Mouse (Mus musculus) liver, embryonic 11.5 days (tissue): ENCODE measurements around the gene Trap1. TPM values are rescaled to one million over a fixed set of nuclear protein-coding genes. Genes with fewer than 3 reads are reported as not detected.

ENCODE experiments used
- ATAC-seq: fragments of 200-750 bp; cut with Nextera tagmentation; replicated peaks from 2 replicates; pipeline ENCODE4 v1.8.0; 2017; ENCODE audit warnings: moderate number of reproducible peaks, mild to moderate bottlenecking, moderate TSS enrichment, moderate library complexity; ENCODE audit not compliant: low FRiP score
- DNase-seq: peaks from one replicate; pipeline ENCODE4 v3.0.0-alpha.2; 2017; ENCODE audit warnings: low spot score
- H3K27ac ChIP-seq: fragments of 300-500 bp; sonication (generic); 2 replicates; pipeline ENCODE4 v1.5.1; 2014; ENCODE audit warnings: mild to moderate bottlenecking, low read depth, low read length, control low read depth
- H3K27me3 ChIP-seq: fragments of 300-500 bp; sonication (generic); replicated peaks from 2 replicates; pipeline ENCODE4 v1.6.1; 2014; ENCODE audit warnings: low read length, mixed read lengths; ENCODE audit not compliant: control insufficient read depth, insufficient read depth
- H3K36me3 ChIP-seq: fragments of 300-500 bp; sonication (generic); 2 replicates; pipeline ENCODE4 v1.6.1; 2014; ENCODE audit warnings: mild to moderate bottlenecking, low read length, moderate library complexity, mixed read lengths; ENCODE audit not compliant: control insufficient read depth, insufficient read depth
- H3K4me1 ChIP-seq: fragments of 300-500 bp; sonication (generic); replicated peaks from 2 replicates; pipeline ENCODE4 v1.6.1; 2014; ENCODE audit warnings: low read length, mixed read lengths; ENCODE audit not compliant: control insufficient read depth, insufficient read depth
- H3K4me2 ChIP-seq: fragments of 300-500 bp; sonication (generic); 2 replicates; pipeline ENCODE4 v1.6.1; 2014; ENCODE audit warnings: mild to moderate bottlenecking, control low read depth, moderate library complexity
- H3K4me3 ChIP-seq: fragments of 300-500 bp; sonication (generic); 2 replicates; pipeline ENCODE4 v1.5.1; 2014; ENCODE audit warnings: low read depth, low read length, control low read depth
- H3K9ac ChIP-seq: fragments of 300-500 bp; sonication (generic); 2 replicates; pipeline ENCODE4 v1.6.1; 2014; ENCODE audit warnings: low read depth, low read length, control low read depth
- H3K9me3 ChIP-seq: fragments of 300-500 bp; sonication (generic); 2 replicates; pipeline ENCODE4 v1.6.1; 2016; ENCODE audit warnings: low read length, inconsistent platforms, mixed read lengths; ENCODE audit not compliant: control insufficient read depth
- WGBS: fragments of 180-500 bp; shearing (Covaris S2); extraction: QIAGEN DNeasy Blood & Tissue Kit; methylation state at CpG from one replicate; pipeline ENCODE4 v1.1.7; 2014; 5-methylcytosine and 5-hydroxymethylcytosine counted together
- polyA plus RNA-seq: library from polyadenylated mRNA; unstranded; fragments of >200 nt; fragmentation: Nextera tagmentation; extraction: Ambion mirVana; gene quantifications from 2 replicates; pipeline ENCODE4 v1.2.1, GENCODE M21; 2014

Trap1 gene
- polyA plus RNA-seq, result 147 and 157 TPM in 2 replicates

DNA sequence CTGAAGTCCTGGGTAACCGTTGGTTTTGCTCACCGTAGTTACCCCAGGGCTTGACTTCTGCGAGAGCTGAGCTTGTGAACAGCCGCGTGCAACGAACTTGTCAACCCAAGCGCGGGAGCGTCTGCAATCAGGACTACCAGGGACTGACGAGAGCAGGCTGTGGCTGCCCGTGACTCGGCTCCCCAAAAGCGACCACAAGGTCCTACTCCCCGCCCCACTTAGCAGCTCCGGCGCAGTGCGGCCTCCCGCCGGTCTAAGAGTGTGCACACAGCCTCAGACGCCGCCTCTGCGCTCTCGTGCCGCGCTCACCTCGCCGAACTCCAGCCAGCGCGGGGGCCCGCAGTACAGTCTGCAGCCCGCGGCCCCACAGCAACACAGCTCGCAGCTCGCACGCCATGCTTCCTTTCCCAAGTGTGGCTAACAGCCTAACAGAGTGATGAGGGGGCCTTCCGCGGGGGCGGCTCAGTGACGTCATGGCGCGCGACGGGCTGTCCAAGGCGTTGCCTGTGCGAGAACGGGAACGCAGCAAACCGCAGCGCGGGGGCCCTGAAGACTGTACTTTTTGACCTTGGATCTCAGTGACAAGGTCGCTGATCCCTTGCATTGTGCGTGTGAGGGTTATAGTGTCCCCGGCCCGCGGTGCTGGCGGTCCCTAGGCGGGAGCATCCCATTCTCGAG is at the start of gene Trap1:
Trap1 (minus strand) TSS at position 444 of the 678 bp plus-strand sequence.
- Histone ChIP-seq H3K27me3 (no peaks in the 10 kb centered on the region), H3K27ac (peak within 1 kb of the TSS; percentile 85), H3K9ac (peak within 1 kb of the TSS; percentile 90), H3K4me1 (peaks cover 23% of the 10 kb centered on the region), H3K4me3 (peak within 1 kb of the TSS; percentile 86), H3K36me3 (peaks cover 5% of the 10 kb centered on the region; the same call in 1 of the 2 replicates), H3K9me3 (no peaks in the 10 kb centered on the region), H3K4me2 (peak within 1 kb of the TSS; percentile 82)
- DNase-seq (peak; percentile 94), ATAC-seq (peak; percentile 97)
- WGBS, result under 1% methylated on average over 58 of the region's 58 CpGs

DNA sequence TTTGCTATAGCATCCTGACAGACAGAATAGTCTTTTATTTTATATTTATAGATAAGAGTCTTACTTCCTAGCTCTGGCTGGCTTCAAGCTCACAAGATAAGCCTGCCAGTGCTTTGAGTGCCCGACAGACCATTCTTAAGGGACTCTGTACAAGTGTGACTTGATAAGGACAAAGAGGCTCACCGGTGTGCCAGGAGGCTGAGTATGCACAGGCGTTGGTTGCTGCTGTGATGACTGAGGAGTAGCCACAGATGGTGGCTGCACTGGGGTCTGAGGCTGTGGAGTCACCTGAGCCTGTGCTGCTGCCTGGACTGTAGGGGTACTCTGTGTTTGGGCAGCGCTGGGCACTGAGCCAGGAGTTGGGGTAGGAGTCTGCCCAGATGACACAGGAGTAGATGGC is 39.4 kb upstream of the Trap1 start:
- H3K27me3 ChIP-seq, result no peaks in the 10 kb centered on the region
- H3K9ac ChIP-seq, result no peak overlapping the region
- peaks cover 37% of the 10 kb centered on the region; the same call in 1 of the 2 replicates for H3K36me3 ChIP-seq
- 66% methylated on average over 4 of the region's 4 CpGs for WGBS
- H3K4me2 ChIP-seq, result no peak overlapping the region
- no peak for DNase-seq
- 0 out of 2 replicates have a peak, but pooled peaks cover 5% of the 10 kb centered on the region for H3K4me1 ChIP-seq
- H3K27ac ChIP-seq, result no peak overlapping the region
- no peaks in the 10 kb centered on the region for H3K9me3 ChIP-seq
- peak; percentile 62; the same call in 1 of the 2 replicates for ATAC-seq
- H3K4me3 ChIP-seq, result no peak overlapping the region

DNA sequence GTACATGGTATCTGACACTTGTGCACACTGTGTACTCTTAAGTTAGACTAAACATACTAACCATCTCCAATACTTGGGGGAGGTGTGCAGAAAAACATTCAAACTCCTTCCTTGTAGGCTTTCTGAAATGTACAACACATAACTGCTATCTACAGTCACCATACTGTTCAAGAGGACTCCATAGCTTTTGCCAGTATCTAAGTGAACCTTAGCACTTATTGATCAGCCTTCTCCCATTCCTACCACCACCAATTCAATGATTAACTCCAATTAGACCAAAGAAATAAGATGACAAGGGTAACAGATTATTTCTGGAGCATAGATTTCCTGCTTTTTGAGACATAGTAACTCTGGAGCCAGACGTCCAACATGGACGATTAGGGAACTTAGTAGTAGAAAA is 22.7 kb upstream of the Trap1 start:
- Histone ChIP-seq H3K4me1 (0 out of 2 replicates have a peak, but pooled peaks cover 3% of the 10 kb centered on the region), H3K9ac (no peak overlapping the region), H3K4me3 (no peak overlapping the region), H3K36me3 (peaks cover 15% of the 10 kb centered on the region), H3K27ac (no peak overlapping the region), H3K27me3 (no peaks in the 10 kb centered on the region), H3K9me3 (no peaks in the 10 kb centered on the region), H3K4me2 (no peak overlapping the region)
- no peak for ATAC-seq
- DNase-seq, result no peak
- 83% methylated on average over 2 of the region's 2 CpGs for WGBS

DNA sequence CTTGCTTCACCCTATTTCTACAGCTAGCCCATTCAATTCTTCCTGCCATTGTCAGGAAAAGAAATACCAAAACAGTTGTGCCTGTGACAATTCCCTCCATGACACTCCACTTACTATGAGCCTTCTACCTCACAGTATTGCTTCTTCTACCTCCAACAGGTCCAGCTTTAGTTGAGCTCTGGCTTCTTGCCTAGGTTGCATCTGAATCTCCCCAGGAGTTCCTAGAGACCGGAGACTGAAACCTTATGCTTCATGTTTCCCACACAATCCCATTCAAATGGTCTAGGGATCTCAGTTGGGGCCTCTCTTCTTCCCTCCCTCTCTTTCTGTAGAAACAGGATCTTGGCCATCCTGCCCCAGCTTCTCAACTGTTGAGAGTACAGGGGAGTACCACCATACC is 19.9 kb upstream of the Trap1 start:
- peaks cover 32% of the 10 kb centered on the region for H3K36me3 ChIP-seq

DNA sequence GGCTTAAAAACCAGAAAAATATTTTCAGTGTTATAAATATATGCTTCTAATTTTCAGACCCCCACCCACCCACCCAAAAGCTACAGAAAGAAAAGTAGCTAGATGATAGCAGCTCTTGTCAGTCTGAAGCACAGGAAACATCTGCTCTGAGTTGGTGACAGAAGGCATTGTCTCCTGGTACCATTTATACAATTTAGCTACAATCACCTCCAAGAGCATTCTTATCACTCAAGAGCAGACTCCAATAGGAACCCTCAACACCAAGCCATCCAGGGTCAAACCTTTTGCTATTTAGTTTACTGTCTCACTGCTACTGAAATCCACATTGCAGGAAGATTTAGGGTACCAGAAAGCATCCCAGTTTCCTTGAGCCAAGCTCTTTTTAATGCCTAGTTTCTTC is 19.3 kb upstream of the Trap1 start:
- ATAC-seq (peak; percentile 85), DNase-seq (no peak)
- no peaks in the 10 kb centered on the region for H3K9me3 ChIP-seq
- no peaks in the 10 kb centered on the region for H3K27me3 ChIP-seq
- H3K4me2 ChIP-seq, result no peak overlapping the region
- H3K4me3 ChIP-seq, result no peak overlapping the region
- no peak overlapping the region for H3K27ac ChIP-seq
- H3K36me3 ChIP-seq, result peaks cover 34% of the 10 kb centered on the region
- H3K9ac ChIP-seq, result no peak overlapping the region
- H3K4me1 ChIP-seq, result 0 out of 2 replicates have a peak, but pooled peaks cover 3% of the 10 kb centered on the region

More for the DNA sequence above, 19.9 kb upstream of the Trap1 start:
- DNase-seq, result peak; percentile 27
- Histone ChIP-seq H3K9ac (no peak overlapping the region), H3K9me3 (no peaks in the 10 kb centered on the region), H3K4me3 (no peak overlapping the region), H3K4me1 (0 out of 2 replicates have a peak, but pooled peaks cover 3% of the 10 kb centered on the region), H3K4me2 (no peak overlapping the region), H3K27me3 (no peaks in the 10 kb centered on the region), H3K27ac (no peak overlapping the region)
- no peak for ATAC-seq
- WGBS, result 96% methylated on average over 1 of the region's 1 CpGs

DNA sequence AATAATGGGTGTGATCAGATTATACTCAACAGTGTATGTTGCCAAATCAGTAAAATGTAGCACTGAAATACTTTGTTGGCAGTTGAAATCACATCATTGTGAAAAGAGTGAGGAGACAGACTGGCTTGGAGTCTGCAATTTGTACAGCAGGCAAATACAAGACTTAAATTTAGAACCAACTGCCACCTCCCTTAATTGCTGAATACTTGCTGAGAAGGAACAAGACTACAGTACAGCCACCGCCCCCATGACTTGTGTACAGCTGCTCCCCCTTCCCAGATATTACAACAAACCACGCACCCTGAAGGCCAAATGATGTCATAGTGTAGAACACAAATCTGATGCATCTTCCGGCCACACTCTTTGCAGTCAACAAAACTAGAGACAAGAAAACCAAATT is 18.5 kb upstream of the Trap1 start:
- H3K4me3 ChIP-seq, result no peak overlapping the region
- H3K36me3 ChIP-seq, result peaks cover 42% of the 10 kb centered on the region
- H3K9ac ChIP-seq, result no peak overlapping the region
- no peaks in the 10 kb centered on the region for H3K9me3 ChIP-seq
- WGBS, result 86% methylated on average over 3 of the region's 3 CpGs
- DNase-seq, result peak; percentile 16
- H3K4me2 ChIP-seq, result no peak overlapping the region
- no peaks in the 10 kb centered on the region for H3K27me3 ChIP-seq
- H3K4me1 ChIP-seq, result 0 out of 2 replicates have a peak, but pooled peaks cover 3% of the 10 kb centered on the region
- no peak for ATAC-seq
- H3K27ac ChIP-seq, result no peak overlapping the region

DNA sequence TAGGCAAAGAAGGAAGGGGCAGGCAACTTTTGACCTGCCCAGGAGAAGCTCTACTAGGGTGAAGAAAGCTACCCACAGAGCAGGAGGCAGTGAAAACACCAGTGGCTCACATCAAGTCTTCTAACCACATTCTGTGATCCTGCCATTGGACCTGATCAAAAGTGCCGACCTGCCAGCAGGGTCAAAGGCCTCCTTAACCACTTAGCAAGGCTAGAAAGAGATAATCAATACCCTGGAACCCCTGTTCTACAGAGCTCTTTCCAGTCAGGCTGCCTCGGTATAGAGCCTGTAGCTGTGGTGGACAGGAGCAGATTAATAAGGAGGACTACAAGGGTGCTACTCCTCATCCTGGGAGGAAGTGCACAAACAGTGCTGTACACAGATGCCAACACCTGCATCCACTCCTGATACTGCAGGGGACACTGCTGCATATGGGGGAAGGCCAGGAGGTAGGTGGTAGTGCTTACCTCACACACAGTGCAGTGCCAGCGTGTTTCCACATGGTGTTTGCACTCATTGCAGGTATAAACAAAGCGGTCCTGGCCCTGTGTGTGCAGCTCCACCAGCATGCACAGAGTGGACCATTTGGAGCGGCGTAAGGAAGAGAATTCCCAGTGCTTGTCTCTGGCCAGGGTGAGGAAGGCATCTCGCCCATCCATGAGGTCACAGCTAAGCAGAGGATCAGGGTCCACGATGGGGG is 9.7 kb upstream of the Trap1 start:
- Histone ChIP-seq H3K27ac (0 out of 2 replicates have a peak overlapping the region, but pooled peaks have one; percentile 3), H3K4me1 (no peaks in the 10 kb centered on the region), H3K9me3 (no peaks in the 10 kb centered on the region), H3K9ac (no peak overlapping the region), H3K4me2 (no peak overlapping the region), H3K36me3 (peaks cover 56% of the 10 kb centered on the region), H3K27me3 (no peaks in the 10 kb centered on the region), H3K4me3 (no peak overlapping the region)
- WGBS, result 85% methylated on average over 8 of the region's 8 CpGs
- DNase-seq (no peak), ATAC-seq (peak; percentile 51)

DNA sequence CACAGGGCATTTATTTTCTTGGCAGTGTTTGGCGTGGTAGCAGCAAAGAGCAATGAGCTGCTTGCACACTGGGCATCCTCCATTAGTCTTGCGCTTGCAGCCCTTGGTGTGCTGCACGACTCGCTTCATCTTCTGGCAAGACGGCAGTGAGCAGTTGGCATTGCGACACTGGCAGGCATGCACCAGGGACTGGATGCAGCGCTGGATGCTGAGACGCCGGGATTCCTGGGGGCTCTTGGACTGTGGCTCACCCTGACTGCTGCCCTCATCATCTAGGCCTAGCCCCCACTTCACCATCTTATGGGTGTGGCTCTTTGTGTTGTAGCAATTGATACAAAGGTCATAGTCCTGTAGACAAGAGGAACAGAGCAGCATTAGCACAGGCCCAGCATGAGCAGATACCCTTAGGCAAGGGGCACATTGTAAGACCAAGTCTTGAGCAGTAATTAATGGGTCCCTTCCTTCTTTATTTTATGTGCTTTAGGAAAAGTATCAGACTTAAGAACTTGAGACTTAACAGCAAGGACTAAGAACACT is 8.3 kb upstream of the Trap1 start:
- peaks cover 44% of the 10 kb centered on the region for H3K36me3 ChIP-seq
- no peaks in the 10 kb centered on the region for H3K27me3 ChIP-seq
- no peak overlapping the region for H3K4me3 ChIP-seq
- no peak overlapping the region; the same call in 1 of the 2 replicates for H3K27ac ChIP-seq
- no peaks in the 10 kb centered on the region for H3K4me1 ChIP-seq
- no peak overlapping the region for H3K9ac ChIP-seq
- DNase-seq (no peak), ATAC-seq (no peak)
- no peaks in the 10 kb centered on the region for H3K9me3 ChIP-seq
- no peak overlapping the region for H3K4me2 ChIP-seq
- 95% methylated on average over 9 of the region's 9 CpGs for WGBS
